Mouse (Mus musculus) thymus, adult 2 months (tissue): ENCODE results near the gene Tmem248. TPM values are rescaled to one million over a fixed set of nuclear protein-coding genes. Genes with fewer than 3 reads are reported as not detected.
A peak's percentile ranks its signal among the peaks of the same experiment; 100 is the strongest.

ENCODE experiments used
- DNase-seq: peaks from one replicate; pipeline ENCODE4 v3.0.0; 2021
- H3K27ac ChIP-seq: fragments of 200-500 bp; 2 replicates; pipeline ENCODE4 v1.5.1; 2012; ENCODE audit warnings: low read length, control low read depth; ENCODE audit not compliant: control insufficient read depth, insufficient read depth
- H3K27me3 ChIP-seq: fragments of 200-500 bp; 2 replicates; pipeline ENCODE4 v1.6.1; 2012; ENCODE audit warnings: mild to moderate bottlenecking, low read length, moderate library complexity, mixed read lengths; ENCODE audit not compliant: control insufficient read depth, insufficient read depth
- H3K36me3 ChIP-seq: fragments of 200-500 bp; 2 replicates; pipeline ENCODE4 v1.6.1; 2012; ENCODE audit warnings: mild to moderate bottlenecking, low read length, moderate library complexity; ENCODE audit not compliant: control insufficient read depth, insufficient read depth
- H3K4me1 ChIP-seq: fragments of 200-500 bp; replicated peaks from 2 replicates; pipeline ENCODE4 v1.6.1; 2012; ENCODE audit warnings: low read length; ENCODE audit not compliant: control insufficient read depth, insufficient read depth
- H3K4me3 ChIP-seq: fragments of 200-500 bp; 2 replicates; pipeline ENCODE4 v1.5.1; 2012; ENCODE audit warnings: mild to moderate bottlenecking, low read length, control low read depth, moderate library complexity; ENCODE audit not compliant: control insufficient read depth, insufficient read depth
- CTCF ChIP-seq: fragments of 200-500 bp; IDR thresholded peaks from 2 replicates; pipeline ENCODE4 v1.5.1; 2012; ENCODE audit warnings: mild to moderate bottlenecking, control low read depth, low read length, moderate library complexity, borderline replicate concordance; ENCODE audit not compliant: control insufficient read depth, poor library complexity, insufficient read depth; ENCODE audit errors: extremely low read depth
- POLR2A ChIP-seq: fragments of 200-500 bp; IDR thresholded peaks from 2 replicates; pipeline ENCODE4 v1.6.1; 2012; ENCODE audit warnings: mild to moderate bottlenecking, low read length, control low read depth, moderate library complexity; ENCODE audit not compliant: control insufficient read depth, poor library complexity, insufficient read depth; ENCODE audit errors: extremely low read depth
- WGBS: fragments of 180-500 bp; shearing (Covaris S2); methylation state at CpG from one replicate; pipeline ENCODE4 v1.1.7; 2018; 5-methylcytosine and 5-hydroxymethylcytosine counted together
- polyA plus RNA-seq: library from polyadenylated mRNA; depleted of rRNA; stranded (reverse); fragments of >200 nt; gene quantifications from 2 replicates; pipeline ENCODE4 v1.2.3, GENCODE M21; 2012

Tmem248 gene
- polyA plus RNA-seq, 1 experiment: 31.8 TPM

GRCm38 (mm10) chr5:130264433-130265005, 47.6 kb downstream of the Tmem248 start:
- H3K36me3 ChIP-seq: peaks cover 8% of the 10 kb centered on the region
- WGBS: 92% methylated on average over 6 of the region's 6 CpGs
- no peak for DNase-seq
- H3K4me1 ChIP-seq: no peaks in the 10 kb centered on the region
- no peak overlapping the region for H3K27ac ChIP-seq
- TF ChIP-seq CTCF: no peak
- TF ChIP-seq POLR2A: no peak
- no peak overlapping the region for H3K4me3 ChIP-seq
- H3K27me3 ChIP-seq: no peaks in the 10 kb centered on the region

DNA sequence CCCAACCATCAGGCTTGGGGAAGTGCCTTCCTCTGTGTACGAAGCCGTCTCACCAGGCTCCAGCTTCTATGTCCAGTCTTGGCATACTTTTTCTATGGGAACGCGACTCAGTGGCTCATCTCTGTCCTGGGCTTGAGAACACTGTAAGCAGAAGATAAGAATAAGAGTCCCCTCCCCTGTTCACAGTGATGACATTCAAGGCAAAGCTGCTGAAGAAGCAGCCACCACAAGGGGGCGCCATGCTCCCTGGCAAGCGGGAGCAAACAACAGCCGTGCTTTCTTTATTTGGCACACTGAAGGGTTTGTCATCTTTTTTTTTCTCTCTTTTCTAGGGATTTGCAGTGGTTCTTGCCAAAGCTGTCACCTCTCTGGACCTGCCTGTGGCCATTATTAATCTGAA, 49.8 kb downstream of the Tmem248 start:
- TF ChIP-seq POLR2A (no peak), CTCF (peak; percentile 63; the same call in 1 of the 2 replicates)
- Histone ChIP-seq H3K27ac (no peak overlapping the region), H3K27me3 (no peaks in the 10 kb centered on the region), H3K36me3 (peaks cover 11% of the 10 kb centered on the region), H3K4me1 (no peaks in the 10 kb centered on the region), H3K4me3 (no peak overlapping the region)
- WGBS: 94% methylated on average over 7 of the region's 7 CpGs
- DNase-seq: peak; percentile 32

DNA sequence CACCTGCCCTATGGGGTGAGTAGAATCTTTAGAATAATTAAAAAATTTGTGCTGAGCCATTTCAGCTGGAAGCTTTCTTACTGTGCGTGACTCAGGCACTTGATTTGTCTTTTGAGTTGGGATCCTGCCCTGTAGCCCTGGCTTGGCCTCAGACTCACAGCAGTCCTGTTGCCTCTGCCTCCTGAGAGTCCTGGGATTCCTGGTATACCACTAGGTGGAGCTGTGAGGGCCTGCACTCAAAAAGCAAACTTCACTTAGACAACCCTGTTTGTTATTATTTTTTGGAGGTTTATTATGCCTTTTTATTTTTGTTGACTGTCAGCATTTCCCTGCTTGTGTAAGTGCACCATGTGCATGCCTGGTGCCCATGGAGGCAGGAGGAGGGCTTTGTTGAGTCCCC, 50.4 kb downstream of the Tmem248 start:
- no peak overlapping the region for H3K4me3 ChIP-seq
- no peak overlapping the region for H3K27ac ChIP-seq
- no peaks in the 10 kb centered on the region for H3K4me1 ChIP-seq
- no peaks in the 10 kb centered on the region for H3K27me3 ChIP-seq
- peaks cover 11% of the 10 kb centered on the region for H3K36me3 ChIP-seq
- no peak for TF ChIP-seq CTCF
- no peak for TF ChIP-seq POLR2A
- 95% methylated on average over 1 of the region's 1 CpGs for WGBS
- peak; percentile 18 for DNase-seq

GRCm38 (mm10) chr5:130268976-130269375, 52.1 kb downstream of the Tmem248 start:
- 91% methylated on average over 11 of the region's 11 CpGs for WGBS
- peaks cover 11% of the 10 kb centered on the region for H3K36me3 ChIP-seq
- DNase-seq: no peak
- no peak overlapping the region for H3K4me3 ChIP-seq
- H3K4me1 ChIP-seq: no peaks in the 10 kb centered on the region
- no peak overlapping the region for H3K27ac ChIP-seq
- no peak for TF ChIP-seq CTCF
- no peak for TF ChIP-seq POLR2A
- H3K27me3 ChIP-seq: no peaks in the 10 kb centered on the region

DNA sequence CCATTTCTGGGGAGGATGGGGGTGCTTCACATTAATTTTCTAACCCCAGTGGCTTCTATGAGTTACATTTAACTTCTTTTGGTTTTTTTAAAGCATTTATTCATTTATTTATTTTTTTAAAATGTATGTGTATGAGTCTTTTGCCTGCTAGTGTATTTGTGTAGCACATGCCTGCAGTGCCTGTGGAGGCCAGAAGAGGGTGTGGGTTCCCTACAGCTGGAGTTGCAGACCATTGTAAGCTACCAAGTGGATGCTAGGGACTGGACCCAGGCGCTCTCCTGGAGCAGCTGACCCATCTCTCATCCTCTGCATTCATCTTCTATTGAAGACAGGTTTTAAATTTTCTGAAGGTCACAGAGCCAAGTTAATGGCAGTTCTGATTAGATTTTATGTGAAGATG, 55.5 kb downstream of the Tmem248 start:
- 97% methylated on average over 1 of the region's 1 CpGs for WGBS
- DNase-seq: peak; percentile 13
- TF ChIP-seq CTCF: no peak
- no peak for TF ChIP-seq POLR2A
- Histone ChIP-seq H3K36me3 (peaks cover 27% of the 10 kb centered on the region), H3K4me3 (no peak overlapping the region), H3K27me3 (no peaks in the 10 kb centered on the region), H3K27ac (no peak overlapping the region), H3K4me1 (no peaks in the 10 kb centered on the region)

DNA sequence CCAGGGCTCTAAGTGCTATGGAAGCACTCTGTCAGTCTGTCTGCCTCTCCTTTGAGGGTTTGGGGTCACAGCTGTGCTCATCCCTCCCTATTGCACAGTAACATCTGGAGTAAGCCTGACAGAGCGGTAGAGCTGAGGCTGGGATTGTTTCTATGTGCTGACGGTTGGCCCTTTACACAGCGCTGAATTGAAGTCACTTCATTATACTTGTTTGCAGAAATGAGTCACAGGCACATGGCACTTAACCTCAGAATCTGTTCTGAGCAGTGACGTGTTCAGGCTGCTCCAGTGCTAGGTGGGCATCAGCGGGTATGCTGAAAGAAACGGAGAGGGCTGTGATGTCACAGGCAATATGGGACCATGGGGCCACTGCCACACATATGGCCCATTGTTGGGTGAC, 56.2 kb downstream of the Tmem248 start:
- 99% methylated on average over 6 of the region's 6 CpGs for WGBS
- no peaks in the 10 kb centered on the region for H3K27me3 ChIP-seq
- no peak overlapping the region for H3K27ac ChIP-seq
- no peak for TF ChIP-seq POLR2A
- no peak for TF ChIP-seq CTCF
- H3K4me3 ChIP-seq: no peak overlapping the region
- DNase-seq: no peak
- H3K36me3 ChIP-seq: peaks cover 27% of the 10 kb centered on the region
- H3K4me1 ChIP-seq: no peaks in the 10 kb centered on the region

DNA sequence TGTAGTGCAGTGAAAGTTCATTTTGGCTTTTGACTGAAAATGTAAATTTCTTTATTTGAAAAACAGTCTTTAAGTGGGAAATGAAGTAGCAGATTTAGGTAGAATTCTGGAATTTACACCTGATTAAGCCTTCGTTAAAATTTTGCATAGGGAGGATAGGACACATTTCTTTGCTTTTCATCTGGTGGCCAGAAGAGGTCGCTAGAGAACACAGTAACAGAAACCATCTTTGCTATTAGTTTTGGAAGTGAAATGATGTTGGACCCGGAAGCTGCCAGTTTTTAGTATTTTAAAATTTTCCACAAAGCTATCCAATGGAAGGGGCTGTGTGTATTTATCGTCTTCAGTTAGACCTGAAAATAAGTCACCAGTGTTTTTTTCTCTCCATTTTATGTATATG, 58.6 kb downstream of the Tmem248 start:
- Histone ChIP-seq H3K27me3 (no peaks in the 10 kb centered on the region), H3K36me3 (peaks cover 38% of the 10 kb centered on the region), H3K4me1 (no peaks in the 10 kb centered on the region), H3K27ac (no peak overlapping the region), H3K4me3 (no peak overlapping the region)
- TF ChIP-seq CTCF (no peak), POLR2A (no peak)
- DNase-seq: peak; percentile 17
- 56% methylated on average over 4 of the region's 4 CpGs for WGBS
